Mouse (Mus musculus): ENCODE data around the gene C330007P06Rik.
"Not testable (repeated sequence)": the region's sequence is repeated elsewhere in the genome, so short reads cannot be mapped to it uniquely, and the experiment has no call there.

C330007P06Rik gene

DNA sequence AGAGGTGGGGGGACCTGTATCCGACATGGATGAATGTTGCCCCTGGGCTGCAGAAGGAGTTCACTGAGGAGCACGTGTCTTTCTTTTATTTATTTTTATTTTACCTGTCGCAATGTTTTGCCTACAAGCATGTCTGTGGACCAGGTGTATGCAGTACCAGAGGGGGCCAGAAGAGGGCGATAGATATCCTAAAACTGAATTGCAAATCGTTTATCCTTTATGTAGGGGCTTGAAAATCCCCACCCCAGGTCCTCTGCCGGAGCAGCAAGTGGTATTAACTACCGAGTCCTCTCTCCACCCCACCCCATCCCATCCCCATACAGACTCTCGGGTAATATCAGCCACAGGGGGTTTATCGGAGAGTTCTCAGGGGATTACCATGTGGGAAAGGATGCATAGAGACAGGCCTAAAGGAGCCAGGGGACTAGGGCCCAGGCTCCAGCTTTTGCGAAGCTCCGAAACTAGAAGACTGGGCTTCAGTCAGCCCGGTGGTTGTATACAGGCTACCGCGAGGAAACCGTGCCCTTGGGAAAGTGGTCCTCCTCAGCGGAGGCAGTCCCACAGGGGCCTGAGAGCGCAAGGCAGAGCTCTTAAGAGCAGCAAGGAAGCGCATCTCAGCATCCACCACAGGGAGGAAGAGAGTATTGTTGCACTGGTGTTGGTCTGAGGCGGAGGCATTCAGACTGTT, 40.4 kb downstream of the C330007P06Rik start:
- DNase-seq = peak; percentile 62 to 77

DNA sequence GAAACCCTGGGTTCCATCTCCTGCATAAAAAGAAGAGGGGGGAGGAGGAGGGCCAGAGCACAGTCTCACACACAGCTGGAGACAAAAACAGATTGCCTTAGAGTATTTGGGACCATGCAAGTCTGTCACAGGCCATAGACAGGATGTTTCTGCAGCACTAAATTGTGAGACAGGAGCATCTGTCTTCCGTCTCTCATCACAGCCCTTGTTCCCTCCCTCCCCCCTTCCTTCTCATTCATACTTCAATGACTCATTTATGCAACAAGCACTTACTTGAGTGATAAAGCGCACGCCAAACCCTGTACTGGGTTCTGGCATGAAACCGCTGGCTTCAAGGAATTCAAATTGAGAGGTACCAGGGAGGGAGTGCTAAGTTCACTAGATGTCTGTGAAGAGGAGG, 42.3 kb downstream of the C330007P06Rik start:
- DNase-seq = no peak

DNA sequence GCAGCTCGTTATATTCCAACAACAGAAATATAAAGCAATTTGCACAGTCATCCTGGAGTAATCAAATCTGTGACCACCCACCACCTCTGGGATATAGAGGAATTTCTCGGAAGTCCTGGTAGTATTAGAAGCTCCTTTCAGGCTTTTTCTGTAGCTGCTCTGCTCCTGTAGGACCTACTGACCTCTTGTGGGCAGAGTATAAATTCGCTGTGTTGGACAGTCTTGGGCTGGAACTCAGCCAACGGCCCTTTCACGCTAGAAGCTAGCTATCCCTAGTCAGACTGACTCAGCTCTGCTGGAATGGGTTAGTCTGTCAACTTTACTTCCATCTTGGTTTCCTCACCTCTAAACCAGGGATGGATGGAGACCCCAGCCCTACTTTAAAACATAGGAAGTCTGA, 43.6 kb downstream of the C330007P06Rik start:
- peak; percentile 78 to 82 for DNase-seq

DNA sequence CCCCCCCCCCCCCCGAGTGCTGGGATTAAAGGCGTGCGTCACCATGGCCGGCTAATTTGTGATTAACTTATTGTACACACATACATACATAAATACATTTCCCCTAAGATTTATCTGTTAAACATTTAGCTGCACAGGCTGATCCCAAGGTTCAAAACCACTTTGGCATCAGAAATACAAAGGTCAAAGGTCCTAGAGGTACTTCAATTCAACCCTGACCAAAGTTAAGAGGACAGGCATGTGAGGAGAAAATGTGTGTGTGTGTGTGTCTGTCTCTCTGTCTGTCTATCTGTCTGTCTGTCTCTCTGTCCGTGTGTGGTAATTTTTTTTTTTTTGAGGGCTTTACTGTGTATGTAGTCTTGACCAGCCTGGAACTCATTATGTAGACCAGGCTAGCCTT, 47.0 kb downstream of the C330007P06Rik start:
- DNase-seq = no peak

DNA sequence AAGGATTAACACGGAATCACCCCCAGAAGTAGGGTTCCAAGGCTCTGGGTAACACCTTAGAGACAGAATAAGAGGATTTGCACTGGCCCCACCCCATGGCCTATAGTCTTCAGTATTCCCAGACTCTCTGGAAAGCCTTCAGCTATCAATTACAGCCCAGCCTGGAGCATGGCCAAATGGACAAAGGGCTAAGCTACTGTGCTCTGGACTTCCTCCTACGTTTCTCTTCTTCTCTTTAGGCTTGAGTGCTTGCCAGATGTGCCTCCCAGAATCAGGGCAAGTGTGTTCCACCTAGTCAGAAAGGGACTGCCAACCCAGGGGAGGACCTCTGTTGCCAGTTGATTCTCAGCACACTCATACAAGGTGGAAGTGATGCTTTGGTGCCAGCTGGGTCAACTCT, 48.9 kb downstream of the C330007P06Rik start:
- peak; percentile 81 to 88 for DNase-seq

DNA sequence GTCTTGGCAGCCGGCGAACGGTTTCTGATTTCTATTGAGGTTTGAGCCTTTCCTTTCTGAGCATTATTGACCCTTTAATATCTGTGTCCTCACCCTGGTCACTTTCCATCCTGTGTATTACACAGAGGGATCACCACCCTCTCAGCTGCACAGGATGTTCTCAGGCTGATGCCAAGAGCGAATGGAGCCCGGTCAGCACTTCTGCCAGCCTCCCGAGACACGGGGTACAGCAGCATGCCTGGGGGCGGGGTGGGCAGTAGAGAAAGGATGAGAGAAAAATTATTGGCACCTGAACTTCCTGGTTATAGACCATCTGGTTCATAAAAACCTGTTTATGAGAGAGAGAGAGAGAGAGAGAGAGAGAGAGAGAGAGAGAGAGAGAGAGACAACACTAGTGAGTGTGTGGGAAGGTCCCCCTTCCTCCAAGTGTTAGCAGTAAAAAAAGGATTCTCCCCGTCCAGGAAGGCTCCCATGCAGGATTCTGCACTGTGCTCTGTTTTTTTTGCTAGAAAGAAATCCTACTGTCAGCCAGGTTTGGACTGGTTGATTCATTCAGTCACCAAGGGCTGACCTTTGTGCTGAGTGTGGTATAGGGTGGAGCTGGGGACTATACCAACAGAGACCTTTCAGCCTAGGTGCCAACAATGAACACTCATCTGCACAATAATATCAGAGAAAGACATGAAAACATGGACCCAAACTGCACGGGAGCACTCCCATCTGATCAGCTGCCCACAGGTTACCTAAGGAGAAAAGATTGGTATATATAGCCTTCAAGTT, 49.8 kb downstream of the C330007P06Rik start:
- peak; percentile 27 to 87 for DNase-seq

DNA sequence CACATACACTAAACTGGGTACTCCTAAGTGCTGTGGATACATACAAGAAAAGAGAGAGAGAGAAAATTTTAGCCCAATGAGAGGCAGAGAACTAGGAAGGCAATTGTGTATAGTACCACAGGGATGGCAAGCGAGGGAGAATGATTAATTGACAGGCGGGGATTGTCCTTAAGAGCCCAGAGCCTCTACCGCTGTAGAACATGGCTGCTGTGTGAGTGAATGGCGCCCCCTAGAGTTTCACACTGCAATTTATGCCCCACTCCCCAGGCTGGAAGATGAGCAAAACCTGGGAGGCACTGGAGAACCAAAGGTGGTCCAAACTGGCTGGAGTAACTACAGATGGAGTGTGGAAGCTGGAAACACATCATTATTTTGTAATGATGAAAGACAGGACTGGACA, 53.7 kb downstream of the C330007P06Rik start:
- DNase-seq = peak; percentile 65 to 80

DNA sequence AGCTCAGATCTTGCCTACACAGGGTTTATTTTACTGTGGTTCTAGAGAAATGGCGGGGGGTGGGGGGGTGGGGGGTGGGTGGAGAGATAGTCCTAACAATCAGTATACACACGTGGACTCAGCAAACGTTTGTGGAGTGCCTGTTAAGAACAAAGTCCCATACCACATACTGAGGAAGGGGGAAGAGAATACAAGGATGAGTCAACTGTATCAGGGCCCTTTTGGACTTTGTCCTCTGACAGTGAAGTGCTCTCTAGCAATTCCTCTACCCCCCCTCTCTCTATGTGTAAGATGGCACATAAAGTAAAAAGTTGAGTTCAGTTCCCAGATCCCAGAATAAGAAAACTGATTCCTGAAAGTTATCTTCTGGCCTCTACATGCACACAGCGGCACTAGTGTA, 54.3 kb downstream of the C330007P06Rik start:
- DNase-seq = no peak

DNA sequence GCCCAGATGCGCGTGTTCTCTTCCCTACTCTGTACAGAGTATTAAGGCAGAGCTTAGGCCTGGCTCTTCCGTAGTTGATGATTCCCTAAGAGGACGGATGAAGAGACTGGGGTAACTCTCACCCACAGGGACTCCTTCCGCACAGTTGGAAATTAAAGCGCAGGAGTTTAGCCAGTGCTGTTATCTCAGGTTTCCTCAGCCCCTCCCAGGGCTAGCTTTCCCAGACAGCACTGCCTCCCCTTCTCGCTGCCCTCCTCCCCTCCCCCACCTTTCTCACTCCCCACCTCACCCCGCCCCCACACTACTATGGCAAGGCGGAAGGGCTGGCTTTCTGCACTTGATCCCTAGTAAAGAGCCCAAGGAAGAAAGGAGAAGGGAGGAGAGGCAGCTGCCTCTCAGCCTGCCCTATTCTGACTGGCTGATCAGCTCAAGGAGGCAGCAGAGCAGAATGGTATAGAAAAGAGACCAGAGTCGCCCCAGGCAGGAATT, 56.9 kb downstream of the C330007P06Rik start:
- DNase-seq = peak; percentile 39 to 65

DNA sequence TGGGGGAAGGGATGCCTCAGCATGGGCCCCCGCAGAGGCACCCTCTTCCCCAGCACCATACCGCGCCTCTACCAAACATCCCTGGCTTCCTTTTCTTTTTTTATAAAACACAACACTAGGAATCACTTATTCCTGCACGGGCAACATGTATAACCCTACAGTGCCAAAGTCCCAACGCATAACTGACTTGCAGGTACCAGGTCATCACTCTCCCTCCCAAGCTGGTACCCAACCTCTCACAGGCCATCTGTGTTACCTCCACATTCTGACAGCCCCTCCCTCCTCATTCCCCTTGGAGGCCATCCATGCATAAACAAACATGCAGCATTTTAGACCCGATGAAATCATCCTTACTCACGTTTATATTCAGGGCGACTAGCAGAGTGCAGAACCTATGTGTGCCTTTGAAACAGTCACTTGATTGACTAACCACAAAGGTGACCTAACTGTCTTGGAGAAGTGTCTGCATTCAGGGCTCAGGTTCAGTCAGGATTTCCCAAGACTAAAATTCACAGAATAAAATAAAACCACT, 57.5 kb downstream of the C330007P06Rik start:
- peak in 1 of 2 experiments; percentile 49 for DNase-seq

DNA sequence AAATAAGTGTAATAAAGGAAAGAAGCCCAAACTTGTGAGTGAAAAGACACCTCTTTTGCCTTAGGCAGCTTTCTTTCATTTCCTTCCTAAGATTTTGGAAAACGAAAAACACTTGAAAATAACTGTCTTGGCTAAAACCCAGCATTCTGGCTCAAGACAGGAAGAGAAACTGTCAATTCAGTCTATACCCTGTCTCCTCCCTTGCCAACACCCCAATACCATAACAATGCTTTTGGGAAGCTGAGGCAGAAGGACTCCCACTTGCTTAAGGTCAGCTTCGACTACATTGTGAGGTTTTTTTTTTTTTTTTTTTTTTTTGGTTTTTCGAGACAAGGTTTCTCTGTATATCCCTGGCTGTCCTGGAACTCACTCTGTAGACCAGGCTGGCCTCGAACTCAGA, 58.5 kb downstream of the C330007P06Rik start:
- no peak for DNase-seq

DNA sequence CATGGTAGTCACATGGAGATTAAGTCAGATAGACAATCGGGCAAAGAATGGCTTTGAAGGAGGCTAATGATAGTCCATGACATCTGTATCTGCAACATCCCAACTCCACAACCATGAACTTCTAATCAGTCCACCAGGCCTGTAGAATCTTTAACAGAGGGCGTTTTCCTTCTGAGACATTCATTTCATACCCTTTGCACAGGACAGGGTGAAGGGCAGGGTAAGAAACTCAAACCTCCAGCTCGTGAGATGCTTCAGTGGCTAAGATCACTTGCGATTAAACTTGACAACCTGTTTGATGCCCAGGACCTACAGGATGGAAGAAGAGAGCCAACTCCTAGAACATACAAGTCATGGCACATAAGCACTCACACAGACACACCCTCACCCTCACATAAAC, 58.9 kb downstream of the C330007P06Rik start:
- peak in 1 of 2 experiments; percentile 55 for DNase-seq

DNA sequence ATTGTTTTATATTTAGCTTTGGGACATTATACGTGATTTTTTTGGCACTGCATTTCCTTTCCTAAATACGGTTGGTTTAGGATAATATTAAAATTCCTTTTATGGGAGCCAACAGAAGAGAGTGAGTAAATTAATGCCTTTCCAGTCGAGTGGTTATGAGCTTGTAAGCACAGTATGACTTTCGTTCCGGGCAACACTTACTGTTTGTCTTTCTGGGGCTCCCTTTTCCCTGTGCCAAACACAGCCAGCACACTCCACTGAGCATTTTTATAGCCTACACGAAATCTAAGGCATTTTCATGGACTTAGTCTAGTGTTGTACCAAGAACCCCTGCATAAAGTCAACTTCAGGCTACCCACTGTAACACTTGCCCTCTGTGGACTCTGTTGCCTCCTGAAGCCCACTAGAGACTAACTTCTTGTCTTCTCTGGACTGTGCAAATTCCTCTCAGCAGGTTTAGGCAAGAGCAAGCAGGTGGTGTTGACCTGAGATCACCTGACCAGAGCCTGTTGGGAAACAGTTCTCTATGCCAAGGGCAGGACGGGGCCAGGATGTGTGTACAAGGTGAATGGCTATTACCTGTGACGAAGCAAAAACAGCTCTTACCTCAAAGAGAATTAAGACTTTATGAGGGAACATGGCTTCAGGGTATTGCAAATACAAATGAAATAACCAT, 59.6 kb downstream of the C330007P06Rik start:
- peak; percentile 70 to 90 for DNase-seq

DNA sequence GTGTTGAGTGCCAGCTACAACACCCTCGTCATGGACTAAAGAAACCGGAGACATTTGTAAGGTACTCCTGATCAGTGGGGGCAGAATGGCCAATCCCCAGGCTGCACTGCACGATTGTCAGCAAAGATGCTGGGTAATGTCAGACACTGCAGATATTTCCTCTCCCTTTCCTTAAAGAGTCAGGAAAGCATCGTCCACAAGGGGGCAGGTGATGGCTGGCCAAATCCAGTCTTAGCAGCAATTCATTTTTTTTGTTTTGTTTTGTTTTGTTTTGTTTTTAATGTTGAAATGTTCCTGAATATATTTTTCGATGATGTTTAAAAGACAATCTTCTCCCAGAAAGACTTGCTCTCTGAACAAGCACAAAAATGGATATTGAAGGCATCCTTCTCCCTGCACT, 62.5 kb downstream of the C330007P06Rik start:
- DNase-seq = peak; percentile 43 to 67

DNA sequence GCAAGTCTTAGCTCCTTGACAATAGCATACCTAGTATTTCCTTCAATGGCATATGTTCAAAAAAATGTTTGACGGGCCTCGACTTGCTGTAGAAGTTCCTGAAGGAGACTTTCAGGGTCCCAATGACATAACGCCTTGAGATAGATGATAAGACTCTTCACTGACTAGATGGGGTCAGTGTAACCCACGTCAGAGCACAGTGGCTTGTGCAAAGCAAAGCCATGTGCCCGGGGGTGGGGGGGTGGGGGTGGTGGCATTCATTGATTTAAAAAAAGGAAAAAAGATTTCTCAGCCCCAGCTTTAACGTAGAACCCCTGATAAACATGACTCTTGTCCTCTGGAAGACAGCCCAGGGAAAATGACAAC, 65.6 kb downstream of the C330007P06Rik start:
- no peak for DNase-seq

DNA sequence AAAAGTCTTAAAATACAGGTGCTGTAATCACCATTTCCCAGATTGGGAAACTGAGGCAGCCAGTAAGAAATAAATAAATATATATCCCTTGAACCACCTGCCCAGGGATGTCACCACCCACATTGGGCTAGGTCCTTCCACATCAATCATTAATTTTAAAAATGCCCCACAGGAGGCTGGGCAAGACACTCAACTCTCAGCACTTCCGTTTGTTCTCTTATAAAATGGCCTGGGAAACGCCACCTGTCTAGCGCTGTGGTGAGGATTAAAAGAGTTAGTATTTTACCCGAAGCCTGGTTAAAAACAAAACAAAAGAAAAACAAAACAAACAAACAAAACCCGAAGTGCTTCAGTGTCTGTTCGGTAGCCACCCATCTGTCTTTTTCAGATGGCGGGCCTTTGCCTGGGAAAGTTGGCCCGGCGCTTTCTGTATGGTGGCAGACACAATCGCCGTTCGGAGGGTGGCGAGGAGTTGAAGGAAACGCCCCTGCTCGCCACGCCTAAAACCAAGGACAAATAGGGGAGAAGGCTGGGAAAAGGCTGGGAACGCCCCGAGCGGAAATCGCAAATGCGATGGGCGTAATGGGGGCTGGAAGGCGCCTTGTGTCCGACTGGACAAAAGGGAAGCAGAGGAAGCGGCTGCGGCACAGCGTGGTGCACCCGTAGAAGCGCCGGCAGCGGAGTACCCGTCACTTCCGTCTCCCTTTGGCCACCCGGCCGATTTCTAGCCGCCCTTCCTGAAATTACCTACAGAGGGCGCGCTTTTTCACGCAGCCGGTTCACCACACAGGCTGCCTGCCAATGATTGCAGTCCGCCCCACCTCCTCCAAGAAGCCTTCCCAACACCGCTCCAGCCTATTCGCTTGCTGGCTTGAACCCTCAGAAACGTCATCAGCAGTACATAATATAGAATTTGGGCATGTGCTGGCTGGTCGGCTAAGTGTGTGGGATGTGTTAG, 66.3 kb downstream of the C330007P06Rik start:
- DNase-seq = peak; percentile 86 to 94

DNA sequence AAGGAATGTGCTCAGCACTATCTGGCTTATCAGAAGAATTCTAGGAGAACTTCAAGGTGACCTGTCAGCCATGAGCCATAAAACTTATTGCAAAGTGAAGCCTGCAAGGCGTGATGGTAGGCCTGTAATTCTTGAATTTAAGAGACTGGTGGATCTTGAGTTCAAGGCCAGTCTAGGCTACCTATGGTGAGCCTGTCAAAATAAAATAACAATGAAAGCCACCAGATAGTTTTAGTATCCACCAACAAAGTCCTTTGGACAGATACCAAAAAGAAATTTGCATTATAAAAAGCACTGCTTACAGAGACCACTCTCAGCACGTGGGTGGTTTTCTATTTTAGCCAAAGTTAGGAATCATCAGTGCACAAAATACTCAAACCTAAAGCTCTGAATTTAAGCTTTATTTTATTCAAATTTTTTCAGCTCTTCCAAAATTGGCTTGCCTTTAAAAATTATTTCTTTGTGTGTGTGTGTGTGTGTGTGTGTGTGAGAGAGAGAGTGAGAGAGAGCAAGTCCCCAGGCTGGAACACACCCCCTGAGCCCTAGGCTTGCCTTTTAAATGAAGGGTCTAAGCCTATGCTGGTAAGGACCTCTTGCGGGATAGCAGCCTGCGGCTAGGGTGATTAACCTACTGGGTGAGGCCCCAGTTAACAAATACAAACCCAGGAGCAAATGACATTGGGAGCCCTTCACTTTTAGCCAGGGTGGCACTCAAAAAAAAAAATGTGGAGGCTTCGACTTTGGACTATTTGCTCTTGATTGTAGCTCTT, 68.3 kb downstream of the C330007P06Rik start:
- DNase-seq = no peak

DNA sequence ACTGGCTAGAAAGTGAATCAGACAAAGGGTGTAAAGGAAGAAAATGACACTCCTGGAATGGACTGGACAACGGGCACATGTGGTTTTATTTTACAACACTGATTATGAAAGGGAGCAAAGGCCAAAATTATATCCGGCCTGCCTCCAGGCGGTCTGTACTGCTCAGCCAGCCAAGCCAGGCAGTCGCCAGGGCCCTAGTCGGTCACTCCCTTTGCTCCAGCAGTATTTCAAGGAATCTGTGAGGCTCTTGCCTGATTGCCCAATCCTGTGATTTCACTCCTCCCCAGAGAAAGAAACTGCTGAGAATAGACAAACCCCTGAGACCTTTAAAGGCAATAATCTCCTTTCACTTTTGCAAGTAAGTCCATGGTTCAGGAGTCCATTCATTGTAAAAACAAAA, 69.7 kb downstream of the C330007P06Rik start:
- DNase-seq = peak; percentile 54 to 88

DNA sequence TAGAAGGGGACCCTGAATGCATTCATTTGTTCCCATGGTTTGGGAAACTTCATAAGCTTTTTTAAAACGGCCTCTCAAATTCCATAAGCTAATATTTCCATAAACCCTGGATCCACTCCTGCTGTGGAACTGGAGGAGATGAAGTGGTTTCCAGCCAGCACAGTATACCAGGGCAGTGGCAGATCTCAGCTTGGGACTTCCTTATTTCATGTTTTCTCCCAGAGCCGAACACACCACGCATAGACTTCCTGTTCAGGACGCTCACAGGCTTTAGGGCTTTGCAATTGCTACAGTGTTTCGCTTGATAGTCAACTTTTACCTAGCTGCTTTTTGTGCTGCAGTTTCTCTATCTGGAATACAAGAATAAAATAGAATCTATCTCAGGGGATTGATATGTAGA, 70.7 kb downstream of the C330007P06Rik start:
- DNase-seq = no peak

DNA sequence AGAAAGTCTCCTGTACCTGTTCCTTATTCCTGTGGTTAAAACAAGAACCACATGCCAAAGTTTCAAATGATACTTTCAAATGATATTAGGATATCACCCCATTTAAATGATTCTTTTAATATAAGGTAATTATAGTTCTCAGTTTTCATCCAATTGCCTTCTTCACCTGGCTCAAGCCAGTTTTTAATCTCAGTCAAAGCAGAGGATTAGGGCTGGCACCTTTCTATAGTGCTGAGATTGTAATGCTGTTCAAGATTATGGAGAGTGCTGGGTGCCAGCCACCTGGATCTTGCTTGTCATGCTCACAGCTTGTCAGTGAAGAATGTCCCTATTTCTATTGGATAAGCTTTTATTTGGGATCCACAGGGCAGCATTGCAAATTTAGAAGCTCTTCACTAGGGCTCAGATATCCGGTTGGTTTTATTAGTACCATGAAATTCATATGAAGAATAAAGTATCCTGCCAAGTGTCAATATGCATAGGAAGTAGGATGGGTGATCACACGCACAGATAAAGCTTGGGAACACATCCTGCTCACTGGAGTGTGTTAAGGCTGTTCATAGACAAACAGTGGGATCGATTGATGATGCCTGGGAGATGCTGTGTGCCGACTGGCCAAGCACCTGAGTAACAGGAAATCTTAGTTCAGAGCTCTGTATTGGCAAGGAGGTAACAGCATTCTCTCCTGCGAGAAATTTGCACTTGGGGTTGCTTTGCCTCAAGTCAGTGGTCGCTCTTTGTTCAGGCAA, 74.6 kb downstream of the C330007P06Rik start:
- no peak for DNase-seq

DNA sequence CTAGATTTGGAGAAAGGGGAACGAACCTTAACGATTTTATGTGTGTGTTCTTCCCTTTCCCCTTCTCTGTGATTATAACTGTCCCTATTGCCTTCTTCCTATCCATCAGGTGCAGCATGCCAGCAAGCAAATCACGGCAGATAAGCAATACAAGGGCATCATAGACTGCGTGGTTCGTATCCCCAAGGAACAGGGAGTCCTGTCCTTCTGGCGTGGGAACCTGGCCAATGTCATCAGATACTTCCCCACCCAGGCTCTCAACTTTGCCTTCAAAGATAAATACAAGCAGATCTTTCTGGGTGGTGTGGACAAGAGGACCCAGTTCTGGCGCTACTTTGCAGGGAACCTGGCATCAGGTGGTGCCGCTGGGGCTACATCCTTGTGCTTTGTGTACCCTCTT, 77.2 kb downstream of the C330007P06Rik start:
- not testable (repeated sequence) for DNase-seq

All from kidney, postnatal 25 days (tissue).